Mouse (Mus musculus): ENCODE measurements around the gene Cmya5. TPM values are rescaled to one million over a fixed set of nuclear protein-coding genes. Genes with fewer than 3 reads are reported as not detected.
"Not testable (repeated sequence)": the region's sequence is repeated elsewhere in the genome, so short reads cannot be mapped to it uniquely, and the experiment has no call there.

Cmya5 gene
- 1.8 and 3.5 TPM in 2 replicates for polyA plus RNA-seq (2014; fragmentation: Nextera tagmentation; extraction: Ambion mirVana)

GRCm38 (mm10) chr13:93144336-93145167 is at the start of gene Cmya5:
TSS of gene Cmya5 (minus strand) at chr13:93144724.
- H3K27ac ChIP-seq (replicated peaks; ENCODE audit: low read depth, low read length), result peak within 1 kb of the TSS; percentile 73
- H3K9ac ChIP-seq (ENCODE audit: low read depth, low read length), result peak within 1 kb of the TSS; percentile 68
- H3K27me3 ChIP-seq (replicated peaks; ENCODE audit: control insufficient read depth, insufficient read depth, low read length), result no peaks in the 10 kb centered on the region
- WGBS, result 2% methylated on average over 39 of the region's 45 CpGs
- peaks cover 17% of the 10 kb centered on the region for H3K36me3 ChIP-seq (ENCODE audit: control insufficient read depth, insufficient read depth, low read length)
- no peaks in the 10 kb centered on the region for H3K9me3 ChIP-seq (ENCODE audit: control insufficient read depth, low read length)
- ATAC-seq (ENCODE audit: low read depth) (peak; percentile 89), DNase-seq (ENCODE audit: low spot score) (peak; percentile 91)
- peak within 1 kb of the TSS; percentile 85 for H3K4me2 ChIP-seq (ENCODE audit: low read depth, low read length)
- H3K4me3 ChIP-seq (ENCODE audit: low read depth, low read length), result peak within 1 kb of the TSS; percentile 50
- H3K4me1 ChIP-seq (ENCODE audit: control insufficient read depth, insufficient read depth, low read length), result peaks cover 8% of the 10 kb centered on the region

GRCm38 (mm10) chr13:93192646-93193026 is 48.1 kb upstream of the Cmya5 start:
- Histone ChIP-seq H3K4me2 (ENCODE audit: low read depth, low read length) (peak overlapping the region; percentile 80), H3K36me3 (ENCODE audit: control insufficient read depth, insufficient read depth, low read length) (no peaks in the 10 kb centered on the region), H3K27me3 (replicated peaks; ENCODE audit: control insufficient read depth, insufficient read depth, low read length) (no peaks in the 10 kb centered on the region), H3K4me3 (ENCODE audit: low read depth, low read length) (peak overlapping the region; percentile 98), H3K9me3 (ENCODE audit: control insufficient read depth, low read length) (no peaks in the 10 kb centered on the region), H3K4me1 (ENCODE audit: control insufficient read depth, insufficient read depth, low read length) (peaks cover 15% of the 10 kb centered on the region), H3K9ac (ENCODE audit: low read depth, low read length) (peak overlapping the region; percentile 98), H3K27ac (replicated peaks; ENCODE audit: low read depth, low read length) (peak overlapping the region; percentile 97)
- no peak; the same call in 1 of the 2 replicates for ATAC-seq (ENCODE audit: low read depth)
- no peak for DNase-seq (ENCODE audit: low spot score)
- 72% methylated on average over 5 of the region's 5 CpGs for WGBS

GRCm38 (mm10) chr13:93191831-93192645 is 47.5 kb upstream of the Cmya5 start, which contains the start of gene Tent2:
TSS of gene Tent2 (minus strand) at chr13:93192385.
- H3K9me3 ChIP-seq (ENCODE audit: control insufficient read depth, low read length), result no peaks in the 10 kb centered on the region
- H3K27me3 ChIP-seq (replicated peaks; ENCODE audit: control insufficient read depth, insufficient read depth, low read length), result no peaks in the 10 kb centered on the region
- ATAC-seq (ENCODE audit: low read depth) (peak; percentile 99), DNase-seq (ENCODE audit: low spot score) (peak; percentile 98)
- H3K36me3 ChIP-seq (ENCODE audit: control insufficient read depth, insufficient read depth, low read length), result no peaks in the 10 kb centered on the region
- WGBS, result under 1% methylated on average over 61 of the region's 72 CpGs
- H3K9ac ChIP-seq (ENCODE audit: low read depth, low read length), result peak within 1 kb of the TSS; percentile 98
- H3K4me2 ChIP-seq (ENCODE audit: low read depth, low read length), result peak within 1 kb of the TSS; percentile 80
- peak within 1 kb of the TSS; percentile 98 for H3K4me3 ChIP-seq (ENCODE audit: low read depth, low read length)
- H3K4me1 ChIP-seq (ENCODE audit: control insufficient read depth, insufficient read depth, low read length), result peaks cover 15% of the 10 kb centered on the region
- H3K27ac ChIP-seq (replicated peaks; ENCODE audit: low read depth, low read length), result peak within 1 kb of the TSS; percentile 97

- ATAC-seq (ENCODE audit: low read depth), result no peak
- Histone ChIP-seq H3K27me3 (replicated peaks; ENCODE audit: control insufficient read depth, insufficient read depth, low read length) (no peaks in the 10 kb centered on the region), H3K27ac (replicated peaks; ENCODE audit: low read depth, low read length) (no peak overlapping the region), H3K4me3 (ENCODE audit: low read depth, low read length) (no peak overlapping the region), H3K9ac (ENCODE audit: low read depth, low read length) (no peak overlapping the region), H3K4me1 (ENCODE audit: control insufficient read depth, insufficient read depth, low read length) (peaks cover 15% of the 10 kb centered on the region), H3K36me3 (ENCODE audit: control insufficient read depth, insufficient read depth, low read length) (peaks cover 7% of the 10 kb centered on the region; the same call in 1 of the 2 replicates), H3K9me3 (ENCODE audit: control insufficient read depth, low read length) (no peaks in the 10 kb centered on the region), H3K4me2 (ENCODE audit: low read depth, low read length) (peak overlapping the region; percentile 1; the same call in 1 of the 2 replicates)
- DNase-seq (ENCODE audit: low spot score), result no peak
- 59% methylated on average over 2 of the region's 2 CpGs for WGBS
Observed at GRCm38 (mm10) chr13:93189416-93189815, 44.9 kb upstream of the Cmya5 start.

- no peak overlapping the region for H3K9ac ChIP-seq (ENCODE audit: low read depth, low read length)
- ATAC-seq (ENCODE audit: low read depth) (no peak), DNase-seq (ENCODE audit: low spot score) (no peak)
- no peak overlapping the region for H3K4me3 ChIP-seq (ENCODE audit: low read depth, low read length)
- peak overlapping the region; percentile 1; the same call in 1 of the 2 replicates for H3K4me2 ChIP-seq (ENCODE audit: low read depth, low read length)
- no peaks in the 10 kb centered on the region for H3K27me3 ChIP-seq (replicated peaks; ENCODE audit: control insufficient read depth, insufficient read depth, low read length)
- H3K4me1 ChIP-seq (ENCODE audit: control insufficient read depth, insufficient read depth, low read length), result peaks cover 15% of the 10 kb centered on the region
- no peaks in the 10 kb centered on the region for H3K9me3 ChIP-seq (ENCODE audit: control insufficient read depth, low read length)
- no peak overlapping the region for H3K27ac ChIP-seq (replicated peaks; ENCODE audit: low read depth, low read length)
- H3K36me3 ChIP-seq (ENCODE audit: control insufficient read depth, insufficient read depth, low read length), result peaks cover 13% of the 10 kb centered on the region
- WGBS, result 70% methylated on average over 3 of the region's 3 CpGs
Observed at GRCm38 (mm10) chr13:93188738-93189137, 44.2 kb upstream of the Cmya5 start.

GRCm38 (mm10) chr13:93187792-93188191 is 43.3 kb upstream of the Cmya5 start:
- not testable (repeated sequence) for DNase-seq (ENCODE audit: low spot score); H3K9me3 ChIP-seq (ENCODE audit: control insufficient read depth, low read length); H3K27me3 ChIP-seq (replicated peaks; ENCODE audit: control insufficient read depth, insufficient read depth, low read length); H3K27ac ChIP-seq (replicated peaks; ENCODE audit: low read depth, low read length); ATAC-seq (ENCODE audit: low read depth); H3K9ac ChIP-seq (ENCODE audit: low read depth, low read length); H3K4me3 ChIP-seq (ENCODE audit: low read depth, low read length); H3K4me2 ChIP-seq (ENCODE audit: low read depth, low read length)
- WGBS, result 92% methylated on average over 5 of the region's 5 CpGs
- peaks cover 15% of the 10 kb centered on the region for H3K4me1 ChIP-seq (ENCODE audit: control insufficient read depth, insufficient read depth, low read length)
- H3K36me3 ChIP-seq (ENCODE audit: control insufficient read depth, insufficient read depth, low read length), result peaks cover 22% of the 10 kb centered on the region

GRCm38 (mm10) chr13:93180351-93180750 is 35.8 kb upstream of the Cmya5 start:
- no peak for DNase-seq (ENCODE audit: low spot score)

GRCm38 (mm10) chr13:93179522-93179921 is 35.0 kb upstream of the Cmya5 start:
- H3K4me3 ChIP-seq (ENCODE audit: low read depth, low read length), result no peak overlapping the region

More at GRCm38 (mm10) chr13:93180351-93180750, 35.8 kb upstream of the Cmya5 start:
- ATAC-seq (ENCODE audit: low read depth), result no peak
- Histone ChIP-seq H3K4me1 (ENCODE audit: control insufficient read depth, insufficient read depth, low read length) (no peaks in the 10 kb centered on the region), H3K9ac (ENCODE audit: low read depth, low read length) (no peak overlapping the region), H3K4me3 (ENCODE audit: low read depth, low read length) (no peak overlapping the region), H3K4me2 (ENCODE audit: low read depth, low read length) (no peak overlapping the region), H3K27me3 (replicated peaks; ENCODE audit: control insufficient read depth, insufficient read depth, low read length) (no peaks in the 10 kb centered on the region), H3K36me3 (ENCODE audit: control insufficient read depth, insufficient read depth, low read length) (peaks cover 44% of the 10 kb centered on the region), H3K9me3 (ENCODE audit: control insufficient read depth, low read length) (no peaks in the 10 kb centered on the region), H3K27ac (replicated peaks; ENCODE audit: low read depth, low read length) (no peak overlapping the region)
- WGBS, result 97% methylated on average over 1 of the region's 1 CpGs

More at GRCm38 (mm10) chr13:93179522-93179921, 35.0 kb upstream of the Cmya5 start:
- WGBS, result 81% methylated on average over 2 of the region's 2 CpGs
- no peaks in the 10 kb centered on the region for H3K4me1 ChIP-seq (ENCODE audit: control insufficient read depth, insufficient read depth, low read length)
- no peak overlapping the region for H3K4me2 ChIP-seq (ENCODE audit: low read depth, low read length)
- H3K27ac ChIP-seq (replicated peaks; ENCODE audit: low read depth, low read length), result no peak overlapping the region
- no peaks in the 10 kb centered on the region for H3K9me3 ChIP-seq (ENCODE audit: control insufficient read depth, low read length)
- no peak overlapping the region for H3K9ac ChIP-seq (ENCODE audit: low read depth, low read length)
- ATAC-seq (ENCODE audit: low read depth) (no peak), DNase-seq (ENCODE audit: low spot score) (peak; percentile 7)
- H3K27me3 ChIP-seq (replicated peaks; ENCODE audit: control insufficient read depth, insufficient read depth, low read length), result no peaks in the 10 kb centered on the region
- peaks cover 43% of the 10 kb centered on the region for H3K36me3 ChIP-seq (ENCODE audit: control insufficient read depth, insufficient read depth, low read length)

All from embryonic facial prominence, embryonic 14.5 days (tissue).